8 mouse cellular contexts compared by ENCODE assay signal in the genomic region with DNA sequence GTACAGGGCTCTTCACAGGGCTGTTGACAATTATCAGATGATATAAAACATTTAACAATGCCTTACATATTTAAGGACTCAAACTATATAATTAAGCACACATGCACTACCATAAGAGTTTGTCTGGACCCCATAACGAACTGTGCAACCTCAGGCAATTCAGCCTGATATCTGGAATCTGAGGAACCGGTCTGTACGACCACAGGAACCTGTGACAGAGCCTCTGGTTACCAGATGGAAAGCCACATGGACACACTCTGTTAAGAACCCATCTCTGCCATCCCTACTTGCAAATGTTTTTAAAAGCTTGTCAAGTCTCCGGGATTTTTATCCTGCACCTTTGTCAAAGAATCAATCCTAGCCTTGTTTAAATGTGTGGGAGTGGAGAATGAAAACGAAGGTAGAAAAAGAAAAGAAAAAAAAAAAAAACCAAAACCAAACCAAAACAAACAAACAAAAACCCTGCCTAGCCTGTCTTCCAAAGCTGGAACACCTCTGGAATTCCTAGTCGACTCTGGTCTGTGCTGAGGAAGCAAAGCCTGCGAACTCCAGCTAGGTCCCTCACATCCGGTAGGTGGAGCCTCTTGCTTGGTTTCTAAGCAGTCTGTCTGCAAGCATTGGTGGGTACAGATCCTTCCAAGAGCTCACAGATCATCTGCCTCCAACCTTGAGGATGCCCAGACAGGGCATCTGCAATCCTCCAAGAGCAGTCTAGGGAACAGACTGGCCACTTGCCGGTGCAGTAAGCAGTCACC. TPM values are rescaled to one million over a fixed set of nuclear protein-coding genes. Genes with fewer than 3 reads are reported as not detected.
DNase-seq lines count a peak whose midpoint lies in the region; ATAC-seq lines count a peak whose summit lies in the region.

No protein-coding gene starts in this region.

- DNase-seq in spleen, postnatal 36 days (ENCODE audit: low spot score in 2 of 2), result peak; percentile 25 to 40
- DNase-seq in spleen, adult 12 weeks (ENCODE audit: low spot score), result no peak
- DNase-seq in cerebellum, postnatal 25 days, result peak; percentile 45 to 69
- DNase-seq in heart, adult 18-20 months, result peak; percentile 77 to 78
- DNase-seq in neural tube, embryonic 11.5 days (ENCODE audit: low spot score), result peak; percentile 78
- DNase-seq in thymus, postnatal 10 days (ENCODE audit: low spot score in 2 of 2), result peak; percentile 24 to 58

- peak overlapping the region; percentile 24; the same call in 1 of the 2 replicates for H3K9ac ChIP-seq in kidney, embryonic 14.5 days (ENCODE audit: low read depth, low read length)
- no peak overlapping the region for H3K9ac ChIP-seq in limb, embryonic 13.5 days
- H3K9ac ChIP-seq in neural tube, embryonic 11.5 days (ENCODE audit: low read length), result no peak overlapping the region

- H3K4me1 ChIP-seq in kidney, embryonic 14.5 days (ENCODE audit: control insufficient read depth, insufficient read depth, low read length), result peaks cover 55% of the 10 kb centered on the region
- peaks cover 76% of the 10 kb centered on the region for H3K4me1 ChIP-seq in limb, embryonic 13.5 days
- H3K4me1 ChIP-seq in neural tube, embryonic 11.5 days (ENCODE audit: control insufficient read depth, insufficient read depth, low read length), result peaks cover 39% of the 10 kb centered on the region

- no peaks in the 10 kb centered on the region for H3K36me3 ChIP-seq in kidney, embryonic 14.5 days (ENCODE audit: control insufficient read depth, insufficient read depth, low read length)
- 0 out of 2 replicates have a peak, but pooled peaks cover 10% of the 10 kb centered on the region for H3K36me3 ChIP-seq in limb, embryonic 13.5 days
- no peaks in the 10 kb centered on the region for H3K36me3 ChIP-seq in neural tube, embryonic 11.5 days (ENCODE audit: control insufficient read depth, insufficient read depth, low read length)

- H3K27me3 ChIP-seq in kidney, embryonic 14.5 days (ENCODE audit: control insufficient read depth, insufficient read depth, low read length), result no peaks in the 10 kb centered on the region
- H3K27me3 ChIP-seq in limb, embryonic 13.5 days, result peaks cover 9% of the 10 kb centered on the region
- H3K27me3 ChIP-seq in neural tube, embryonic 11.5 days (ENCODE audit: control insufficient read depth, insufficient read depth, low read length), result peaks cover 29% of the 10 kb centered on the region

- no peak overlapping the region for H3K27ac ChIP-seq in kidney, embryonic 14.5 days (ENCODE audit: low read depth, low read length)
- no peak overlapping the region; the same call in 1 of the 2 replicates for H3K27ac ChIP-seq in limb, embryonic 13.5 days
- H3K27ac ChIP-seq in neural tube, embryonic 11.5 days (ENCODE audit: low read depth, low read length), result no peak overlapping the region

- no peaks in the 10 kb centered on the region for H3K9me3 ChIP-seq in kidney, embryonic 14.5 days (ENCODE audit: control insufficient read depth, low read length)
- no peaks in the 10 kb centered on the region for H3K9me3 ChIP-seq in limb, embryonic 13.5 days
- no peaks in the 10 kb centered on the region for H3K9me3 ChIP-seq in neural tube, embryonic 11.5 days (ENCODE audit: control insufficient read depth, low read length)

- peak overlapping the region; percentile 65 for H3K4me2 ChIP-seq in kidney, embryonic 14.5 days (replicated peaks; ENCODE audit: low read depth, low read length)
- peak overlapping the region; percentile 86 for H3K4me2 ChIP-seq in limb, embryonic 13.5 days (replicated peaks)
- H3K4me2 ChIP-seq in neural tube, embryonic 11.5 days (ENCODE audit: low read depth), result no peak overlapping the region

- no peak overlapping the region for H3K4me3 ChIP-seq in kidney, embryonic 14.5 days (ENCODE audit: low read length)
- peak overlapping the region; percentile 82 for H3K4me3 ChIP-seq in limb, embryonic 13.5 days
- H3K4me3 ChIP-seq in neural tube, embryonic 11.5 days (ENCODE audit: low read depth, low read length), result no peak overlapping the region

- 29% methylated on average over 9 of the region's 9 CpGs for WGBS in kidney, embryonic 14.5 days
- WGBS in limb, embryonic 13.5 days, result 21% methylated on average over 9 of the region's 9 CpGs
- 36% methylated on average over 9 of the region's 9 CpGs for WGBS in neural tube, embryonic 11.5 days

- ATAC-seq in kidney, embryonic 14.5 days (ENCODE audit: low FRiP score, low TSS enrichment), result no peak
- 0 out of 2 replicates have a peak, but pooled peaks have one; percentile 9 for ATAC-seq in limb, embryonic 13.5 days (ENCODE audit: low FRiP score, low read depth)
- no peak for ATAC-seq in neural tube, embryonic 11.5 days (ENCODE audit: insufficient read depth, low FRiP score, low TSS enrichment)

RNA-seq across cellular contexts. Expression of gene Tpm1, which starts 4.5 kb away (rescaled TPM):
- over 10,000 TPM in 1 of 2 experiments, 1,000 to 10,000 TPM in 1; 9,705 to 11,464 TPM for total RNA-seq in heart, adult 18-20 months (2021)
- 395 and 422 TPM in 2 replicates for polyA plus RNA-seq in kidney, embryonic 14.5 days (2014; fragmentation: Nextera tagmentation; extraction: Ambion mirVana)
- 775 and 786 TPM in 2 replicates for polyA plus RNA-seq in limb, embryonic 13.5 days (2015; fragmentation: Nextera tagmentation; extraction: Ambion mirVana)
- 364 and 445 TPM in 2 replicates for polyA plus RNA-seq in neural tube, embryonic 11.5 days (2014; fragmentation: Nextera tagmentation; extraction: Ambion mirVana)
